Mouse (Mus musculus): ENCODE data around the gene Arl6ip1. TPM values are rescaled to one million over a fixed set of nuclear protein-coding genes. Genes with fewer than 3 reads are reported as not detected.

The Arl6ip1 gene
- total RNA-seq, 2 experiments from 2014 or later = 7.8 to 12.2 TPM

- DNase-seq = no peak
Observed at GRCm38 (mm10) chr7:118116787-118117538, 12.5 kb downstream of the Arl6ip1 start.

- peak; percentile 91 for DNase-seq
Observed at GRCm38 (mm10) chr7:118115877-118116568, 13.4 kb downstream of the Arl6ip1 start, which contains the start of gene Rps15a. Gene Rps15a (minus strand): TSS chr7:118116188.

- no peak for DNase-seq
Observed at GRCm38 (mm10) chr7:118115533-118115876, 14.0 kb downstream of the Arl6ip1 start.

- no peak for DNase-seq
Observed at GRCm38 (mm10) chr7:118113541-118114297, 15.7 kb downstream of the Arl6ip1 start.

GRCm38 (mm10) chr7:118111128-118111527 lies 18.3 kb downstream of the Arl6ip1 start:
- DNase-seq = no peak

- no peak for DNase-seq
Observed at GRCm38 (mm10) chr7:118107671-118108070, 21.8 kb downstream of the Arl6ip1 start.

- DNase-seq = no peak
Observed at GRCm38 (mm10) chr7:118104458-118105052, 24.9 kb downstream of the Arl6ip1 start.

GRCm38 (mm10) chr7:118103462-118104379 lies 25.7 kb downstream of the Arl6ip1 start:
- DNase-seq = no peak

GRCm38 (mm10) chr7:118102678-118103461 lies 26.6 kb downstream of the Arl6ip1 start:
- no peak for DNase-seq

GRCm38 (mm10) chr7:118102231-118102630 lies 27.2 kb downstream of the Arl6ip1 start:
- DNase-seq = no peak

- no peak for DNase-seq
Observed at GRCm38 (mm10) chr7:118097615-118098014, 31.8 kb downstream of the Arl6ip1 start.

- DNase-seq = no peak
Observed at GRCm38 (mm10) chr7:118079987-118080386, 49.5 kb downstream of the Arl6ip1 start.

GRCm38 (mm10) chr7:118079097-118079496 lies 50.4 kb downstream of the Arl6ip1 start:
- no peak for DNase-seq

Other genes starting within 250 kb of the Arl6ip1 start
- gene Rps15a, start 13.5 kb downstream of the Arl6ip1 start, total RNA-seq (2021) = 100 to 1,000 TPM; 401 to 432 TPM
- 10 to 100 TPM; 21.3 to 22.6 TPM for gene Smg1, start 114.0 kb upstream of the Arl6ip1 start, total RNA-seq (2021)